Mouse (Mus musculus): ENCODE results near the gene Apobec4. TPM values are rescaled to one million over a fixed set of nuclear protein-coding genes. Genes with fewer than 3 reads are reported as not detected.
A peak's percentile ranks its signal among the peaks of the same experiment; 100 is the strongest.

Apobec4 gene
- polyA plus RNA-seq, 1 experiment: not detected

DNA sequence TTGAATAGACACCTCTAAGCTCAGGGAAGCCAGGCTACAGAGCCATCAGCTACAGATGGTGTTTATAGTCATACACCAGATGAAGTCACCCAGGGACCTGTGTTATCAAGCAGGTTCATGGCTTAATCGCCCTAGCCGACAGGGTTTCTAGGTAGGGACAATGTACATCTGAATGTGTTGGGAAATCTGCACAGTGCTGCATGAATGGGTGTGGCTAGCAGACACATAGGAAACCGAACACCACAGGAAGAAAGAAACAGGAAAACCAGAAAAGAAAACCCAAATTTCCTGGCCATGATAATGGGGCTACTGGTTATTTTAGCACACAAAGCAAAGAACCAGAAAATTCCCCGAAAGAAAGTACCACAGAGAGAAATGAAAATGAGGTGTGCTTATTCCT is 29.4 kb upstream of the Apobec4 start:
- H3K27ac ChIP-seq (ENCODE audit: insufficient read depth, low read length): no peak overlapping the region
- TF ChIP-seq POLR2A (IDR thresholded peaks at IDR 0.05; ENCODE audit: extremely low read depth, insufficient read depth, low read length) (no peak), CTCF (IDR thresholded peaks at IDR 0.05; ENCODE audit: extremely low read depth, insufficient read depth, low read length) (no peak)
- no peak overlapping the region for H3K4me3 ChIP-seq (ENCODE audit: insufficient read depth, low read length)
- H3K4me1 ChIP-seq (ENCODE audit: control insufficient read depth, insufficient read depth, low read length): no peaks in the 10 kb centered on the region

DNA sequence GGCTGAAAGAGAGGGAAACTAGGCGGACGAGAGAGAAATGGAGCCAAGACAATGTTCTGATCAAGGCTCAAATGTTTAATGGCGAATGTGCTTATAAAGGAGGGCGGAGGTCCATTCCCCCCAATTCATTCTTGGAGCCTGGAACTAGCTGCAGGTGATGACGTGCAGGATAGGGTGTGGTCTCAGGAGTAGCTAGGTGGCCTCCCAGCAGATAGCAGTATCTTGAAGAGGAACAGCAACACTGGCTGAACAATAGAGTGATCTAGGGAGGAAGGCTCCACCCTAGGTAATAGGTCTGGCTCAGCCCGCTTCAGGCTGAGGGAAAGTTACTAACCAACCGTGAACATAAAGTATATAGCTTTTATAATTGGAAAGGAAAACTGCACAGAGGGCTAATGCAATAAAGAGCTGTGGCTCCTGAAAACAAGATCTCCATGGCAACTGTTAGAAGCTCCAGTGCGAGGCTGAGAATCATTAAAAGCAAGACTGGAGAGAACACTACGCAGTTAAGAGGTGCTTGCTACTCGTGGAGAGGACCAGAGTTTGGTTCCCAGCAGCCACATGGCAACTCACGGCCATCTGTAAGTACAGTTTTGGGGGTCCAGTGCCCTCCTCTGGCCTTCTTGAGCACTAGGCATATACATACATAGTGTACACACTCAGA is 28.7 kb upstream of the Apobec4 start:
- Histone ChIP-seq H3K4me3 (ENCODE audit: insufficient read depth, low read length) (no peak overlapping the region), H3K27ac (ENCODE audit: insufficient read depth, low read length) (no peak overlapping the region), H3K4me1 (ENCODE audit: control insufficient read depth, insufficient read depth, low read length) (no peaks in the 10 kb centered on the region)
- TF ChIP-seq CTCF (IDR thresholded peaks at IDR 0.05; ENCODE audit: extremely low read depth, insufficient read depth, low read length) (no peak), POLR2A (IDR thresholded peaks at IDR 0.05; ENCODE audit: extremely low read depth, insufficient read depth, low read length) (no peak)

- Histone ChIP-seq H3K4me3 (ENCODE audit: insufficient read depth, low read length) (no peak overlapping the region), H3K27ac (ENCODE audit: insufficient read depth, low read length) (no peak overlapping the region), H3K4me1 (ENCODE audit: control insufficient read depth, insufficient read depth, low read length) (no peaks in the 10 kb centered on the region)
- TF ChIP-seq CTCF (IDR thresholded peaks at IDR 0.05; ENCODE audit: extremely low read depth, insufficient read depth, low read length): no peak
- no peak for TF ChIP-seq POLR2A (IDR thresholded peaks at IDR 0.05; ENCODE audit: extremely low read depth, insufficient read depth, low read length)
Measured at GRCm38 (mm10) chr1:152724286-152724685, 26.1 kb upstream of the Apobec4 start.

DNA sequence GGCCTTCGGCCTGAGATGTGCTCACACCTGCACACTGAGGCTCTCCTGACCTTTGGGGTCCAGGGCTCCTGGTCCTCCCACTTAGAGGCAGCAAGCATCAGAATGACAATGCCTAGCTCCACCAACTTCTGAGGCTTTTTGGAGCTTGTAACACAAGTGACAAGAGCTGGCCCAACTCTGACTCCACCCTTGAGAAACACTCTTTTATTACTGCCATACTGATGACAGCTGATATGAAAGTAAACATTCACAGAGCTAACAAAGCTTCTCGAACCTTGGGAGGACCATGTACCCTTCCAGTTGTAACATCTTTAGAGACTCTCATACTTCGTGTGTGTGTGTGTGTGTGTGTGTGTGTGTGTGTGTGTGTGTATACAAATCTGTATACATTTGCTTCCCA is 24.3 kb upstream of the Apobec4 start:
- TF ChIP-seq POLR2A (IDR thresholded peaks at IDR 0.05; ENCODE audit: extremely low read depth, insufficient read depth, low read length): no peak
- TF ChIP-seq CTCF (IDR thresholded peaks at IDR 0.05; ENCODE audit: extremely low read depth, insufficient read depth, low read length): no peak
- H3K4me1 ChIP-seq (ENCODE audit: control insufficient read depth, insufficient read depth, low read length): no peaks in the 10 kb centered on the region

GRCm38 (mm10) chr1:152727604-152728236 is 22.6 kb upstream of the Apobec4 start:
- Histone ChIP-seq H3K4me1 (ENCODE audit: control insufficient read depth, insufficient read depth, low read length) (no peaks in the 10 kb centered on the region), H3K27ac (ENCODE audit: insufficient read depth, low read length) (no peak overlapping the region), H3K4me3 (ENCODE audit: insufficient read depth, low read length) (no peak overlapping the region)
- TF ChIP-seq POLR2A (IDR thresholded peaks at IDR 0.05; ENCODE audit: extremely low read depth, insufficient read depth, low read length): no peak
- TF ChIP-seq CTCF (IDR thresholded peaks at IDR 0.05; ENCODE audit: extremely low read depth, insufficient read depth, low read length): no peak

More for the DNA sequence above, 24.3 kb upstream of the Apobec4 start:
- H3K27ac ChIP-seq (ENCODE audit: insufficient read depth, low read length): no peak overlapping the region
- H3K4me3 ChIP-seq (ENCODE audit: insufficient read depth, low read length): no peak overlapping the region

DNA sequence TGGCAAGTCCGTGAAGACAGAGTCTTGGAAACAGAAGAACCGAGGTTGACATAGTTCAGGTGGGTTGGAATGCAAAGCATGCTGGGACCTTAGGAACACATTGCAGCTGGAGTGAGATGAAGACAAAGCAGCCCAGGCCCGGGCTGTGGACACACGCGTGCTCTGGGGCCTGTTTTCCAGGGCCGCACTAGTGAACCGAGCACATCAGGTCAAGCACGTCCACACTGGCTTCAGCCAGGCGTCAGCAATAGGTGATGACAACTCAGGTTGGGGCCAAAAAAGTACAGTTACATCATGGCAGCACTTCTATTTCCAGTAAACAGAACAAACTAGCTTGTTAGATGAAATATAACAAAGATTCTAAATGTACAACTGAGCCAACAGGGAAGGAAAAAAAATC is 11.6 kb upstream of the Apobec4 start:
- Histone ChIP-seq H3K4me3 (ENCODE audit: insufficient read depth, low read length) (no peak overlapping the region), H3K4me1 (ENCODE audit: control insufficient read depth, insufficient read depth, low read length) (no peaks in the 10 kb centered on the region), H3K27ac (ENCODE audit: insufficient read depth, low read length) (no peak overlapping the region)
- TF ChIP-seq CTCF (IDR thresholded peaks at IDR 0.05; ENCODE audit: extremely low read depth, insufficient read depth, low read length) (no peak), POLR2A (IDR thresholded peaks at IDR 0.05; ENCODE audit: extremely low read depth, insufficient read depth, low read length) (no peak)

GRCm38 (mm10) chr1:152739374-152739773 is 11.0 kb upstream of the Apobec4 start:
- TF ChIP-seq CTCF (IDR thresholded peaks at IDR 0.05; ENCODE audit: extremely low read depth, insufficient read depth, low read length): no peak
- TF ChIP-seq POLR2A (IDR thresholded peaks at IDR 0.05; ENCODE audit: extremely low read depth, insufficient read depth, low read length): no peak
- Histone ChIP-seq H3K4me3 (ENCODE audit: insufficient read depth, low read length) (no peak overlapping the region), H3K27ac (ENCODE audit: insufficient read depth, low read length) (no peak overlapping the region), H3K4me1 (ENCODE audit: control insufficient read depth, insufficient read depth, low read length) (no peaks in the 10 kb centered on the region)

GRCm38 (mm10) chr1:152743095-152743826 is 7.1 kb upstream of the Apobec4 start:
- TF ChIP-seq POLR2A (IDR thresholded peaks at IDR 0.05; ENCODE audit: extremely low read depth, insufficient read depth, low read length): no peak
- no peak for TF ChIP-seq CTCF (IDR thresholded peaks at IDR 0.05; ENCODE audit: extremely low read depth, insufficient read depth, low read length)
- no peaks in the 10 kb centered on the region for H3K4me1 ChIP-seq (ENCODE audit: control insufficient read depth, insufficient read depth, low read length)

GRCm38 (mm10) chr1:152746426-152746825 is 3.9 kb upstream of the Apobec4 start:
- Histone ChIP-seq H3K27ac (ENCODE audit: insufficient read depth, low read length) (no peak overlapping the region), H3K4me1 (ENCODE audit: control insufficient read depth, insufficient read depth, low read length) (peaks cover 3% of the 10 kb centered on the region; the same call in 1 of the 2 replicates), H3K4me3 (ENCODE audit: insufficient read depth, low read length) (no peak overlapping the region)
- peak; percentile 77 for TF ChIP-seq CTCF (IDR thresholded peaks at IDR 0.05; ENCODE audit: extremely low read depth, insufficient read depth, low read length)
- no peak for TF ChIP-seq POLR2A (IDR thresholded peaks at IDR 0.05; ENCODE audit: extremely low read depth, insufficient read depth, low read length)

More at GRCm38 (mm10) chr1:152743095-152743826, 7.1 kb upstream of the Apobec4 start:
- Histone ChIP-seq H3K27ac (ENCODE audit: insufficient read depth, low read length) (no peak overlapping the region), H3K4me3 (ENCODE audit: insufficient read depth, low read length) (no peak overlapping the region)

Data from cortical plate, adult 2 months (tissue).